Mouse (Mus musculus) G1E-ER4 (cell line): Measurements from ENCODE around the gene Kcns1. TPM values are rescaled to one million over a fixed set of nuclear protein-coding genes. Genes with fewer than 3 reads are reported as not detected.

ENCODE experiments used
- GATA1 ChIP-seq: IDR thresholded peaks from one replicate; pipeline ENCODE4 v1.8.0; 2012; ENCODE audit warnings: low read length, inconsistent platforms
- polyA plus RNA-seq: library from polyadenylated mRNA; stranded (reverse); fragments of >175 nt; gene quantifications from 2 replicates; pipeline ENCODE4 v1.2.3, GENCODE M21; 2012

Kcns1 gene
- polyA plus RNA-seq, 1 experiment: not detected

GRCm38 (mm10) chr2:164180124-164180523 is 9.2 kb upstream of the Kcns1 start:
- TF ChIP-seq GATA1: no peak

- no peak for TF ChIP-seq GATA1
These were observed 6.9 kb upstream of the Kcns1 start for GRCm38 (mm10) chr2:164177831-164178230.

GRCm38 (mm10) chr2:164175850-164176249 is 4.9 kb upstream of the Kcns1 start:
- no peak for TF ChIP-seq GATA1

GRCm38 (mm10) chr2:164174649-164175395 is 3.9 kb upstream of the Kcns1 start:
- TF ChIP-seq GATA1: no peak

GRCm38 (mm10) chr2:164173394-164173793 is 2.5 kb upstream of the Kcns1 start:
- no peak for TF ChIP-seq GATA1

GRCm38 (mm10) chr2:164170326-164170725 is 587 bp downstream of the Kcns1 start:
- TF ChIP-seq GATA1: no peak

GRCm38 (mm10) chr2:164168571-164168946 is 2.4 kb downstream of the Kcns1 start:
- no peak for TF ChIP-seq GATA1

GRCm38 (mm10) chr2:164167752-164168570 is 3.0 kb downstream of the Kcns1 start:
- no peak for TF ChIP-seq GATA1

GRCm38 (mm10) chr2:164164941-164165340 is 6.0 kb downstream of the Kcns1 start:
- TF ChIP-seq GATA1: no peak

- no peak for TF ChIP-seq GATA1
These were observed 9.3 kb downstream of the Kcns1 start for GRCm38 (mm10) chr2:164161515-164162055.

GRCm38 (mm10) chr2:164158838-164159237 is 12.1 kb downstream of the Kcns1 start:
- TF ChIP-seq GATA1: no peak

GRCm38 (mm10) chr2:164156158-164156557 is 14.8 kb downstream of the Kcns1 start:
- no peak for TF ChIP-seq GATA1

GRCm38 (mm10) chr2:164154007-164154406 is 16.9 kb downstream of the Kcns1 start:
- TF ChIP-seq GATA1: no peak

- TF ChIP-seq GATA1: no peak
These were observed 18.6 kb downstream of the Kcns1 start for GRCm38 (mm10) chr2:164152341-164152740.

- no peak for TF ChIP-seq GATA1
These were observed 20.7 kb downstream of the Kcns1 start for GRCm38 (mm10) chr2:164150086-164150760.

- no peak for TF ChIP-seq GATA1
These were observed 24.4 kb downstream of the Kcns1 start for GRCm38 (mm10) chr2:164146556-164146955.
